Mouse (Mus musculus) midbrain, embryonic 16.5 days (tissue): Measurements from ENCODE around the gene Gsta3. TPM values are rescaled to one million over a fixed set of nuclear protein-coding genes. Genes with fewer than 3 reads are reported as not detected.
"Not testable (repeated sequence)": the region's sequence is repeated elsewhere in the genome, so short reads cannot be mapped to it uniquely, and the experiment has no call there.

Experiments
- ATAC-seq: fragments of 200-750 bp; cut with Nextera tagmentation; 2 replicates; pipeline ENCODE4 v1.8.0; 2017; ENCODE audit warnings: moderate TSS enrichment
- H3K27ac ChIP-seq: fragments of 300-500 bp; sonication (generic); 2 replicates; pipeline ENCODE4 v1.5.1; 2014; ENCODE audit warnings: mild to moderate bottlenecking, low read length, mixed read lengths
- H3K27me3 ChIP-seq: fragments of 300-500 bp; sonication (generic); 2 replicates; pipeline ENCODE4 v1.6.1; 2014; ENCODE audit warnings: low read depth, low read length, mixed read lengths; ENCODE audit not compliant: control insufficient read depth, insufficient read depth
- H3K36me3 ChIP-seq: fragments of 300-500 bp; sonication (generic); 2 replicates; pipeline ENCODE4 v1.6.1; 2014; ENCODE audit warnings: mild to moderate bottlenecking, low read length, moderate library complexity, mixed read lengths; ENCODE audit not compliant: control insufficient read depth, insufficient read depth
- H3K4me1 ChIP-seq: fragments of 300-500 bp; sonication (generic); 2 replicates; pipeline ENCODE4 v1.6.1; 2014; ENCODE audit warnings: mild to moderate bottlenecking, low read length, mixed read lengths; ENCODE audit not compliant: control insufficient read depth, insufficient read depth
- H3K4me2 ChIP-seq: fragments of 300-500 bp; sonication (generic); 2 replicates; pipeline ENCODE4 v1.6.1; 2014; ENCODE audit warnings: mild to moderate bottlenecking, low read length, mixed read lengths
- H3K4me3 ChIP-seq: fragments of 300-500 bp; sonication (generic); 2 replicates; pipeline ENCODE4 v1.5.1; 2014; ENCODE audit warnings: low read depth, mild to moderate bottlenecking, low read length, moderate library complexity, mixed read lengths
- H3K9ac ChIP-seq: fragments of 300-500 bp; sonication (generic); 2 replicates; pipeline ENCODE4 v1.6.1; 2014; ENCODE audit warnings: low read depth, low read length, mixed read lengths
- H3K9me3 ChIP-seq: fragments of 300-500 bp; sonication (generic); replicated peaks from 2 replicates; pipeline ENCODE4 v1.6.1; 2014; ENCODE audit warnings: mild to moderate bottlenecking, low read length, mixed read lengths; ENCODE audit not compliant: control insufficient read depth, poor library complexity, severe bottlenecking
- WGBS: fragments of 180-500 bp; shearing (Covaris S2); extraction: QIAGEN DNeasy Blood & Tissue Kit; methylation state at CpG from one replicate; pipeline ENCODE4 v1.1.7; 2014; 5-methylcytosine and 5-hydroxymethylcytosine counted together
- polyA plus RNA-seq: library from polyadenylated mRNA; unstranded; fragments of >200 nt; fragmentation: Nextera tagmentation; extraction: Ambion mirVana; gene quantifications from 2 replicates; pipeline ENCODE4 v1.2.1, GENCODE M21; 2015

Gene Gsta3
- polyA plus RNA-seq, 1 experiment from 2014 or later, result 0.28 TPM

GRCm38 (mm10) chr1:21252566-21253302, 12.3 kb downstream of the Gsta3 start:
- H3K36me3 ChIP-seq, result no peaks in the 10 kb centered on the region
- no peaks in the 10 kb centered on the region for H3K9me3 ChIP-seq
- 93% methylated on average over 10 of the region's 10 CpGs for WGBS
- H3K4me1 ChIP-seq, result no peaks in the 10 kb centered on the region
- H3K9ac ChIP-seq, result no peak overlapping the region
- ATAC-seq, result no peak
- H3K4me3 ChIP-seq, result no peak overlapping the region
- H3K27me3 ChIP-seq, result no peaks in the 10 kb centered on the region
- no peak overlapping the region for H3K27ac ChIP-seq
- no peak overlapping the region for H3K4me2 ChIP-seq

- H3K4me2 ChIP-seq, result no peak overlapping the region
- WGBS, result 100% methylated on average over 1 of the region's 1 CpGs
- no peaks in the 10 kb centered on the region for H3K27me3 ChIP-seq
Observed at GRCm38 (mm10) chr1:21253303-21253650, 12.9 kb downstream of the Gsta3 start.

GRCm38 (mm10) chr1:21253856-21254255, 13.5 kb downstream of the Gsta3 start:
- no peaks in the 10 kb centered on the region for H3K9me3 ChIP-seq
- H3K4me1 ChIP-seq, result no peaks in the 10 kb centered on the region
- 67% methylated on average over 4 of the region's 4 CpGs for WGBS
- no peak overlapping the region for H3K9ac ChIP-seq
- no peak overlapping the region for H3K4me3 ChIP-seq
- no peaks in the 10 kb centered on the region for H3K27me3 ChIP-seq
- ATAC-seq, result no peak
- no peaks in the 10 kb centered on the region for H3K36me3 ChIP-seq
- no peak overlapping the region for H3K4me2 ChIP-seq
- no peak overlapping the region for H3K27ac ChIP-seq

More at GRCm38 (mm10) chr1:21253303-21253650, 12.9 kb downstream of the Gsta3 start:
- no peak for ATAC-seq
- Histone ChIP-seq H3K27ac (no peak overlapping the region), H3K4me1 (no peaks in the 10 kb centered on the region), H3K9me3 (no peaks in the 10 kb centered on the region), H3K9ac (no peak overlapping the region), H3K36me3 (no peaks in the 10 kb centered on the region), H3K4me3 (no peak overlapping the region)

- Histone ChIP-seq H3K36me3 (no peaks in the 10 kb centered on the region), H3K4me3 (no peak overlapping the region), H3K27me3 (no peaks in the 10 kb centered on the region), H3K9me3 (no peaks in the 10 kb centered on the region), H3K27ac (no peak overlapping the region), H3K4me1 (no peaks in the 10 kb centered on the region), H3K9ac (no peak overlapping the region), H3K4me2 (no peak overlapping the region)
- ATAC-seq, result no peak
- WGBS, result 87% methylated on average over 7 of the region's 7 CpGs
Observed at GRCm38 (mm10) chr1:21255625-21256345, 15.4 kb downstream of the Gsta3 start.

- no peak overlapping the region for H3K4me3 ChIP-seq
- 73% methylated on average over 3 of the region's 3 CpGs for WGBS
- no peak overlapping the region for H3K9ac ChIP-seq
- no peak overlapping the region for H3K27ac ChIP-seq
- H3K4me1 ChIP-seq, result no peaks in the 10 kb centered on the region
- H3K4me2 ChIP-seq, result no peak overlapping the region
- no peaks in the 10 kb centered on the region for H3K9me3 ChIP-seq
- H3K36me3 ChIP-seq, result no peaks in the 10 kb centered on the region
- no peak for ATAC-seq
- H3K27me3 ChIP-seq, result no peaks in the 10 kb centered on the region
Observed at GRCm38 (mm10) chr1:21256391-21256790, 16.0 kb downstream of the Gsta3 start.

GRCm38 (mm10) chr1:21256871-21257270, 16.5 kb downstream of the Gsta3 start:
- no peak for ATAC-seq
- Histone ChIP-seq H3K9ac (no peak overlapping the region), H3K36me3 (no peaks in the 10 kb centered on the region), H3K27me3 (no peaks in the 10 kb centered on the region), H3K4me1 (no peaks in the 10 kb centered on the region), H3K9me3 (no peaks in the 10 kb centered on the region), H3K4me3 (no peak overlapping the region), H3K27ac (no peak overlapping the region), H3K4me2 (no peak overlapping the region)
- WGBS, result 85% methylated on average over 5 of the region's 5 CpGs

- not testable (repeated sequence) for H3K27ac ChIP-seq, H3K36me3 ChIP-seq, H3K27me3 ChIP-seq, H3K4me3 ChIP-seq, H3K9me3 ChIP-seq, ATAC-seq, H3K4me1 ChIP-seq, H3K9ac ChIP-seq, H3K4me2 ChIP-seq
- WGBS, result 83% methylated on average over 8 of the region's 8 CpGs
Observed at GRCm38 (mm10) chr1:21259981-21260380, 19.6 kb downstream of the Gsta3 start.

GRCm38 (mm10) chr1:21262401-21262800, 22.0 kb downstream of the Gsta3 start:
- Histone ChIP-seq H3K4me3 (no peak overlapping the region), H3K9me3 (no peaks in the 10 kb centered on the region), H3K27ac (no peak overlapping the region), H3K4me2 (no peak overlapping the region), H3K36me3 (no peaks in the 10 kb centered on the region), H3K4me1 (no peaks in the 10 kb centered on the region), H3K9ac (no peak overlapping the region), H3K27me3 (no peaks in the 10 kb centered on the region)
- WGBS, result 94% methylated on average over 5 of the region's 5 CpGs
- ATAC-seq, result no peak

- WGBS, result 86% methylated on average over 4 of the region's 4 CpGs
Observed at GRCm38 (mm10) chr1:21263986-21264385, 23.6 kb downstream of the Gsta3 start.

More at GRCm38 (mm10) chr1:21263986-21264385, 23.6 kb downstream of the Gsta3 start:
- H3K9ac ChIP-seq, result no peak overlapping the region
- no peak for ATAC-seq
- no peak overlapping the region for H3K27ac ChIP-seq
- no peak overlapping the region for H3K4me2 ChIP-seq
- H3K27me3 ChIP-seq, result no peaks in the 10 kb centered on the region
- no peaks in the 10 kb centered on the region for H3K36me3 ChIP-seq
- H3K4me1 ChIP-seq, result no peaks in the 10 kb centered on the region
- H3K9me3 ChIP-seq, result no peaks in the 10 kb centered on the region
- no peak overlapping the region for H3K4me3 ChIP-seq
